Mouse (Mus musculus): ENCODE data around the gene Vcl. TPM values are rescaled to one million over a fixed set of nuclear protein-coding genes. Genes with fewer than 3 reads are reported as not detected.

Vcl gene
- polyA plus RNA-seq, 1 experiment = 144 TPM

- 87% methylated on average over 2 of the region's 2 CpGs for WGBS
- no peak for DNase-seq
- Histone ChIP-seq H3K4me1 (ENCODE audit: control insufficient read depth, insufficient read depth, low read length) (no peaks in the 10 kb centered on the region), H3K4me3 (replicated peaks; ENCODE audit: extremely low read depth, low read depth, low read length) (no peak overlapping the region)
- TF ChIP-seq POLR2A (IDR thresholded peaks at IDR 0.05; ENCODE audit: borderline replicate concordance, extremely low read depth, low read depth, low read length) = no peak
- TF ChIP-seq CTCF (IDR thresholded peaks at IDR 0.05; ENCODE audit: insufficient read depth, low read length) = no peak
Observed at GRCm38 (mm10) chr14:20911811-20912210, 17.4 kb upstream of the Vcl start.

GRCm38 (mm10) chr14:20914415-20914814 is 14.8 kb upstream of the Vcl start:
- 37% methylated on average over 2 of the region's 2 CpGs for WGBS
- no peak for DNase-seq
- H3K4me3 ChIP-seq (replicated peaks; ENCODE audit: extremely low read depth, low read depth, low read length) = no peak overlapping the region
- H3K4me1 ChIP-seq (ENCODE audit: control insufficient read depth, insufficient read depth, low read length) = no peaks in the 10 kb centered on the region
- TF ChIP-seq CTCF (IDR thresholded peaks at IDR 0.05; ENCODE audit: insufficient read depth, low read length) = no peak
- TF ChIP-seq POLR2A (IDR thresholded peaks at IDR 0.05; ENCODE audit: borderline replicate concordance, extremely low read depth, low read depth, low read length) = no peak

DNA sequence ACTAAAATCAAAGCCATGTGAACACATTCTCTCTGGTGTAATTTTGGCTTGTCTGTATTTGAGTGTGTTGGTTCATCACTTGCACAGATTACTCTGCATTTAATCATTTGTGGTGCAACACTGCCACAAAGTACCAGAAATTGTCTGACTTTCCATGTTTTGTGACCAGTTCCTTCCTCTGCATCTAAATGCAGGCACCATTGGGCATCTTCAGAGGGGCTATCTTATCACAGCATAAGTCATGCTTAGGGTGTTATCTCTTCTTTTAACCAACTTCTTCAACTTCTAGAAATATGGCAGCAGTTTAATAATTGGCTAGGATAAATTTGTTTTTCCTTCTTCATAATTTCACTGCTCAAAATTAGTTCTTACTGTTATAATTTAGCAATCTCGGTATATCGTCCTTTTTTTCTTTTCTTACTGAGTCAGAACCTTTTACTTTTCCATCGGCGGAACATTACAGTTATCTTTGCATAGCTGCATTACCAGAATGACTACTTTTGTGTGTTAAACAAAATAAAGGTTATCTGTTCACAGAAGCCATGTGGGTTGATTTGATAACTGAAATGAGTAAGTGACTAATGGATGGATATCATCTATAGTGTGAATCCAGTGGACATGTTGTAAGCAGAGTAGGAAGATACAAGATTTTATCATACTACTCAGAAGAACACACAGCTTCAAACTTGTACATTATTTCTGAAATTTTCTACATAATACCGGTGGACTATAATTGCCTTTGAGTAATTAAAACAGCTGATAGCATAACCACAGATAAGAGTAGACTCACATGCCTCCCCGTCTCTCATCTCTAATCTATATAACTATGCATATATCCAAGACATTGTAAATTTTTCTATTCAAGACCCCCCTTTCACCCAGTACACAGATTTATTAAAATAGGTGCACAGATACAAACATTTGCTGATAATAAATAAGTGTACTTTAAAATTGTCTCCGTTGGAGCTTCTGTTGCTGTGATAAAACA is 12.3 kb upstream of the Vcl start:
- TF ChIP-seq CTCF (IDR thresholded peaks at IDR 0.05; ENCODE audit: insufficient read depth, low read length) (no peak), POLR2A (IDR thresholded peaks at IDR 0.05; ENCODE audit: borderline replicate concordance, extremely low read depth, low read depth, low read length) (no peak)
- WGBS = 85% methylated on average over 7 of the region's 7 CpGs
- no peak for DNase-seq
- no peak overlapping the region for H3K4me3 ChIP-seq (replicated peaks; ENCODE audit: extremely low read depth, low read depth, low read length)
- H3K4me1 ChIP-seq (ENCODE audit: control insufficient read depth, insufficient read depth, low read length) = no peaks in the 10 kb centered on the region

GRCm38 (mm10) chr14:20924071-20924789 is 5.0 kb upstream of the Vcl start:
- no peak for DNase-seq
- TF ChIP-seq POLR2A (IDR thresholded peaks at IDR 0.05; ENCODE audit: borderline replicate concordance, extremely low read depth, low read depth, low read length) (no peak), CTCF (IDR thresholded peaks at IDR 0.05; ENCODE audit: insufficient read depth, low read length) (no peak)
- 65% methylated on average over 5 of the region's 5 CpGs for WGBS
- Histone ChIP-seq H3K4me1 (ENCODE audit: control insufficient read depth, insufficient read depth, low read length) (0 out of 2 replicates have a peak, but pooled peaks cover 2% of the 10 kb centered on the region), H3K4me3 (replicated peaks; ENCODE audit: extremely low read depth, low read depth, low read length) (no peak overlapping the region)

DNA sequence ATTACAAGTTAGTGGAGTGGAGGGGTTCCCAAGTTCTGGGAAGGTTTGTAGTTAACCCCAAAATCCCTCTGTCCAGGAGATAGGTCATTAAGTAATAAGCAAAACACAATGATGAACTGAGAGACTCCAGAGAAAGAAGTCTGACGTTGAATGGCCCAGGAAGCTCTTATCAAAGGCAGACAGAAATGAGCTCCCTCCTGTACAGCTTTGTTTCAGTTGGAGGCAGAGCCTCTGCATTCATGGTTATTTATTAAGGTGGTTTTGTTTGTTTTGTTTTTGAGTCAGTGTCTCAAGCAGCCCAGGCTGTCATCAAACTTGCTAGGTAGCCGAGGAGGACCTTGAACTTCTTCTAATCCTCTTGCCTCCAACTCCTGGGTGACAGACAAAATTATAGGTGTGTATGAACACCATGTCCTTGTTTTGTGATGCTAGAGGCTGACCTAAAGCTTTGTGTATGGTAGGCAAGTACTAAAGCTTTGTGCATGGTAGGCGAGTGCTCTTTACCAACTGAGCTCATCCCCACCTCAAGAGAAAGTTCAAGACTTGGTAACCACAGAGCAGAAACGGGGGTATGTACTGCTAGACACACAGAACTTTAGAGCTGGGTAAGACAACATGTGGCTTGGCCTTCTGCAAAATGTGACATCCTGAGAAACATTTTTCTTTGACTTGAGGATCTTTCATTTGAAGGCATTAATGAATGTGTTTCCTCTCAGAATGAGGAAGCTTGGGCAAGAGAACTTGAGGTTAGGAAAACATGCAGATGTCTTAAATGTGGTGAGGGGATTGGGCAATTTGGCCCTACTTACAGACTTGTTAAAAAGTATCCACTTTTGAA is 1.5 kb upstream of the Vcl start:
- DNase-seq = no peak
- TF ChIP-seq CTCF (IDR thresholded peaks at IDR 0.05; ENCODE audit: insufficient read depth, low read length) (no peak), POLR2A (IDR thresholded peaks at IDR 0.05; ENCODE audit: borderline replicate concordance, extremely low read depth, low read depth, low read length) (no peak)
- Histone ChIP-seq H3K4me1 (ENCODE audit: control insufficient read depth, insufficient read depth, low read length) (peaks cover 9% of the 10 kb centered on the region; the same call in 1 of the 2 replicates), H3K4me3 (replicated peaks; ENCODE audit: extremely low read depth, low read depth, low read length) (no peak overlapping the region)
- WGBS = 84% methylated on average over 4 of the region's 4 CpGs

DNA sequence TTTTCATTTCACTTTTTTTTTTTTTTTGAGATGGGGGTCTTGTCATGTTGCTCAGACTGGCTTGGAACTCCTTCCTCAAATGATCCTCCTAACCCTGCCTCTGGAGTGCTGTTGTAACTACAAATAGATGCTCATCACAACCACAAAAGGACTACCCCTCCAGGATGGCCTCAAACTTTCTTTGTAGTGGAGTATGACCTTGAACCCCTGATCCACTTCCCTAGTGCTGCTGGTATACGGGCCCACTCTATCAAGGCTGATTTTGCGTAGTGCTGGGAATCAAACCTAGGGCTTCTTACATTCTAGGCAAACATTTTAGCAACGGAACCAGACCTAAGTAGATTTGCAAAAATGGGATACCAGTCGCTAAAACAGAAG is 901 bp upstream of the Vcl start:
- Histone ChIP-seq H3K4me1 (ENCODE audit: control insufficient read depth, insufficient read depth, low read length) (peaks cover 9% of the 10 kb centered on the region; the same call in 1 of the 2 replicates), H3K4me3 (replicated peaks; ENCODE audit: extremely low read depth, low read depth, low read length) (peak overlapping the region; percentile 9)
- WGBS = 30% methylated on average over 4 of the region's 4 CpGs
- no peak for DNase-seq
- TF ChIP-seq POLR2A (IDR thresholded peaks at IDR 0.05; ENCODE audit: borderline replicate concordance, extremely low read depth, low read depth, low read length) (no peak), CTCF (IDR thresholded peaks at IDR 0.05; ENCODE audit: insufficient read depth, low read length) (no peak)

- 2% methylated on average over 19 of the region's 19 CpGs for WGBS
- Histone ChIP-seq H3K4me3 (replicated peaks; ENCODE audit: extremely low read depth, low read depth, low read length) (peak overlapping the region; percentile 96), H3K4me1 (ENCODE audit: control insufficient read depth, insufficient read depth, low read length) (peaks cover 13% of the 10 kb centered on the region)
- DNase-seq = peak; percentile 71
- no peak for TF ChIP-seq CTCF (IDR thresholded peaks at IDR 0.05; ENCODE audit: insufficient read depth, low read length)
- peak; percentile 41; the same call in 1 of the 2 replicates for TF ChIP-seq POLR2A (IDR thresholded peaks at IDR 0.05; ENCODE audit: borderline replicate concordance, extremely low read depth, low read depth, low read length)
Observed at GRCm38 (mm10) chr14:20929814-20930434, 726 bp downstream of the Vcl start.

GRCm38 (mm10) chr14:20930481-20931391 is 1.5 kb downstream of the Vcl start:
- no peak for DNase-seq
- 14% methylated on average over 8 of the region's 8 CpGs for WGBS
- peak overlapping the region; percentile 96 for H3K4me3 ChIP-seq (replicated peaks; ENCODE audit: extremely low read depth, low read depth, low read length)
- no peak for TF ChIP-seq CTCF (IDR thresholded peaks at IDR 0.05; ENCODE audit: insufficient read depth, low read length)
- no peak for TF ChIP-seq POLR2A (IDR thresholded peaks at IDR 0.05; ENCODE audit: borderline replicate concordance, extremely low read depth, low read depth, low read length)
- H3K4me1 ChIP-seq (ENCODE audit: control insufficient read depth, insufficient read depth, low read length) = peaks cover 13% of the 10 kb centered on the region

Data from lung, adult 2 months (tissue).